Mouse (Mus musculus) limb, embryonic 15.5 days (tissue): Measurements from ENCODE around the gene Atg2a. TPM values are rescaled to one million over a fixed set of nuclear protein-coding genes. Genes with fewer than 3 reads are reported as not detected.
"Not testable (repeated sequence)": the region's sequence is repeated elsewhere in the genome, so short reads cannot be mapped to it uniquely, and the experiment has no call there.

Source experiments
- ATAC-seq: fragments of 200-750 bp; cut with Nextera tagmentation; 2 replicates; pipeline ENCODE4 v1.8.0; 2017; ENCODE audit warnings: low read depth, moderate TSS enrichment; ENCODE audit not compliant: insufficient number of reproducible peaks, low FRiP score, low TSS enrichment
- H3K27ac ChIP-seq: fragments of 300-500 bp; sonication (generic); 2 replicates; pipeline ENCODE4 v1.5.1; 2015; ENCODE audit warnings: moderate library complexity, mild to moderate bottlenecking, inconsistent platforms
- H3K27me3 ChIP-seq: fragments of 300-500 bp; sonication (generic); 2 replicates; pipeline ENCODE4 v1.6.1; 2015; ENCODE audit warnings: inconsistent platforms
- H3K36me3 ChIP-seq: fragments of 300-500 bp; sonication (generic); 2 replicates; pipeline ENCODE4 v1.6.1; 2015; ENCODE audit warnings: inconsistent platforms
- H3K4me1 ChIP-seq: fragments of 300-500 bp; sonication (generic); 2 replicates; pipeline ENCODE4 v1.6.1; 2015; ENCODE audit warnings: inconsistent platforms
- H3K4me2 ChIP-seq: fragments of 300-500 bp; sonication (generic); 2 replicates; pipeline ENCODE4 v1.6.1; 2015; ENCODE audit warnings: mild to moderate bottlenecking, inconsistent platforms
- H3K4me3 ChIP-seq: fragments of 300-500 bp; sonication (generic); 2 replicates; pipeline ENCODE4 v1.5.1; 2015; ENCODE audit warnings: mild to moderate bottlenecking, inconsistent platforms
- H3K9ac ChIP-seq: fragments of 300-500 bp; sonication (generic); 2 replicates; pipeline ENCODE4 v1.6.1; 2015; ENCODE audit warnings: inconsistent platforms
- H3K9me3 ChIP-seq: fragments of 300-500 bp; sonication (generic); 2 replicates; pipeline ENCODE4 v1.6.1; 2016; ENCODE audit warnings: inconsistent platforms
- WGBS: fragments of 180-500 bp; shearing (Covaris S2); methylation state at CpG from one replicate; pipeline ENCODE4 v1.1.7; 2015; 5-methylcytosine and 5-hydroxymethylcytosine counted together
- polyA plus RNA-seq: library from polyadenylated mRNA; unstranded; fragments of >200 nt; fragmentation: Nextera tagmentation; extraction: Ambion mirVana; gene quantifications from 2 replicates; pipeline ENCODE4 v1.2.1, GENCODE M21; 2015

Gene Atg2a
- polyA plus RNA-seq, 1 experiment from 2014 or later: 9.0 TPM

- Histone ChIP-seq H3K4me3 (no peak overlapping the region), H3K4me1 (peaks cover 19% of the 10 kb centered on the region), H3K36me3 (peaks cover 69% of the 10 kb centered on the region), H3K9me3 (no peaks in the 10 kb centered on the region), H3K27ac (no peak overlapping the region), H3K27me3 (no peaks in the 10 kb centered on the region), H3K4me2 (no peak overlapping the region), H3K9ac (no peak overlapping the region)
- WGBS: 94% methylated on average over 14 of the region's 14 CpGs
- no peak for ATAC-seq
Observed at GRCm38 (mm10) chr19:6289696-6290238, 48.3 kb downstream of the Atg2a start.

- not testable (repeated sequence) for ATAC-seq, H3K4me3 ChIP-seq, H3K9me3 ChIP-seq, H3K4me2 ChIP-seq, H3K9ac ChIP-seq, H3K27me3 ChIP-seq
- Histone ChIP-seq H3K27ac (0 out of 2 replicates have a peak overlapping the region, but pooled peaks have one; percentile 61), H3K36me3 (peaks cover 71% of the 10 kb centered on the region), H3K4me1 (peaks cover 19% of the 10 kb centered on the region)
- WGBS: 92% methylated on average over 6 of the region's 6 CpGs
Observed at GRCm38 (mm10) chr19:6290720-6291116, 49.2 kb downstream of the Atg2a start.

GRCm38 (mm10) chr19:6291117-6291781 is 49.8 kb downstream of the Atg2a start:
- Histone ChIP-seq H3K27me3 (no peaks in the 10 kb centered on the region), H3K9ac (no peak overlapping the region), H3K9me3 (no peaks in the 10 kb centered on the region), H3K4me1 (peaks cover 17% of the 10 kb centered on the region), H3K4me2 (no peak overlapping the region), H3K27ac (peak overlapping the region; percentile 61), H3K36me3 (peaks cover 71% of the 10 kb centered on the region), H3K4me3 (no peak overlapping the region)
- ATAC-seq: no peak; the same call in 1 of the 2 replicates
- 66% methylated on average over 10 of the region's 10 CpGs for WGBS

GRCm38 (mm10) chr19:6292262-6292661 is 50.8 kb downstream of the Atg2a start:
- no peak overlapping the region for H3K4me3 ChIP-seq
- H3K9me3 ChIP-seq: no peaks in the 10 kb centered on the region
- H3K27ac ChIP-seq: no peak overlapping the region
- ATAC-seq: no peak
- peaks cover 72% of the 10 kb centered on the region for H3K36me3 ChIP-seq
- H3K9ac ChIP-seq: no peak overlapping the region
- H3K4me2 ChIP-seq: no peak overlapping the region
- peaks cover 6% of the 10 kb centered on the region for H3K4me1 ChIP-seq
- H3K27me3 ChIP-seq: no peaks in the 10 kb centered on the region
- 91% methylated on average over 5 of the region's 5 CpGs for WGBS

GRCm38 (mm10) chr19:6294301-6294700 is 52.8 kb downstream of the Atg2a start:
- ATAC-seq: no peak
- no peak overlapping the region for H3K4me2 ChIP-seq
- H3K4me1 ChIP-seq: peaks cover 7% of the 10 kb centered on the region; the same call in 1 of the 2 replicates
- H3K9me3 ChIP-seq: no peaks in the 10 kb centered on the region
- no peak overlapping the region for H3K9ac ChIP-seq
- no peak overlapping the region for H3K27ac ChIP-seq
- peaks cover 84% of the 10 kb centered on the region for H3K36me3 ChIP-seq
- no peaks in the 10 kb centered on the region for H3K27me3 ChIP-seq
- no peak overlapping the region for H3K4me3 ChIP-seq
- WGBS: 90% methylated on average over 17 of the region's 17 CpGs

GRCm38 (mm10) chr19:6296551-6297210 is 55.2 kb downstream of the Atg2a start:
- 85% methylated on average over 5 of the region's 5 CpGs for WGBS
- Histone ChIP-seq H3K9ac (no peak overlapping the region), H3K4me2 (no peak overlapping the region), H3K9me3 (no peaks in the 10 kb centered on the region), H3K36me3 (peaks cover 80% of the 10 kb centered on the region), H3K4me1 (peaks cover 24% of the 10 kb centered on the region), H3K4me3 (no peak overlapping the region), H3K27me3 (no peaks in the 10 kb centered on the region), H3K27ac (no peak overlapping the region)
- no peak for ATAC-seq

GRCm38 (mm10) chr19:6297641-6298040 is 56.2 kb downstream of the Atg2a start:
- peaks cover 24% of the 10 kb centered on the region for H3K4me1 ChIP-seq
- no peaks in the 10 kb centered on the region for H3K27me3 ChIP-seq
- H3K4me3 ChIP-seq: no peak overlapping the region
- H3K27ac ChIP-seq: no peak overlapping the region
- H3K4me2 ChIP-seq: no peak overlapping the region
- 83% methylated on average over 9 of the region's 9 CpGs for WGBS
- ATAC-seq: no peak
- no peak overlapping the region for H3K9ac ChIP-seq
- H3K36me3 ChIP-seq: peaks cover 72% of the 10 kb centered on the region
- H3K9me3 ChIP-seq: no peaks in the 10 kb centered on the region

- H3K9ac ChIP-seq: no peak overlapping the region
- H3K27ac ChIP-seq: 0 out of 2 replicates have a peak overlapping the region, but pooled peaks have one; percentile 54
- H3K4me2 ChIP-seq: no peak overlapping the region
- no peak overlapping the region for H3K4me3 ChIP-seq
- H3K36me3 ChIP-seq: peaks cover 60% of the 10 kb centered on the region
- no peaks in the 10 kb centered on the region for H3K27me3 ChIP-seq
- H3K4me1 ChIP-seq: peaks cover 30% of the 10 kb centered on the region
- 70% methylated on average over 4 of the region's 4 CpGs for WGBS
- no peaks in the 10 kb centered on the region for H3K9me3 ChIP-seq
- ATAC-seq: no peak
Observed at GRCm38 (mm10) chr19:6299003-6299402, 57.5 kb downstream of the Atg2a start.

GRCm38 (mm10) chr19:6299450-6300267 is 58.2 kb downstream of the Atg2a start:
- Histone ChIP-seq H3K36me3 (peaks cover 54% of the 10 kb centered on the region), H3K9ac (no peak overlapping the region), H3K27me3 (no peaks in the 10 kb centered on the region), H3K4me3 (no peak overlapping the region), H3K9me3 (no peaks in the 10 kb centered on the region), H3K4me2 (no peak overlapping the region), H3K27ac (peak overlapping the region; percentile 54), H3K4me1 (peaks cover 30% of the 10 kb centered on the region)
- no peak for ATAC-seq
- 67% methylated on average over 7 of the region's 7 CpGs for WGBS

GRCm38 (mm10) chr19:6300402-6300841 is 59.0 kb downstream of the Atg2a start:
- H3K4me2 ChIP-seq: no peak overlapping the region
- H3K9me3 ChIP-seq: no peaks in the 10 kb centered on the region
- no peaks in the 10 kb centered on the region for H3K27me3 ChIP-seq
- WGBS: 61% methylated on average over 7 of the region's 7 CpGs
- no peak overlapping the region for H3K9ac ChIP-seq
- H3K4me1 ChIP-seq: peaks cover 30% of the 10 kb centered on the region
- H3K27ac ChIP-seq: peak overlapping the region; percentile 54; the same call in 1 of the 2 replicates
- H3K4me3 ChIP-seq: no peak overlapping the region
- ATAC-seq: no peak
- peaks cover 46% of the 10 kb centered on the region for H3K36me3 ChIP-seq

GRCm38 (mm10) chr19:6302114-6302513 is 60.6 kb downstream of the Atg2a start:
- peaks cover 44% of the 10 kb centered on the region for H3K4me1 ChIP-seq
- H3K4me2 ChIP-seq: no peak overlapping the region
- H3K9ac ChIP-seq: no peak overlapping the region
- no peak for ATAC-seq
- H3K4me3 ChIP-seq: no peak overlapping the region
- WGBS: 81% methylated on average over 5 of the region's 5 CpGs
- H3K36me3 ChIP-seq: peaks cover 29% of the 10 kb centered on the region
- peak overlapping the region; percentile 72 for H3K27ac ChIP-seq
- no peaks in the 10 kb centered on the region for H3K27me3 ChIP-seq
- no peaks in the 10 kb centered on the region for H3K9me3 ChIP-seq
